Mouse (Mus musculus): ENCODE measurements around the gene Mrpl10. TPM values are rescaled to one million over a fixed set of nuclear protein-coding genes. Genes with fewer than 3 reads are reported as not detected.

The Mrpl10 gene
- polyA plus RNA-seq, 1 experiment from 2014 or later, result 76.6 TPM

DNA sequence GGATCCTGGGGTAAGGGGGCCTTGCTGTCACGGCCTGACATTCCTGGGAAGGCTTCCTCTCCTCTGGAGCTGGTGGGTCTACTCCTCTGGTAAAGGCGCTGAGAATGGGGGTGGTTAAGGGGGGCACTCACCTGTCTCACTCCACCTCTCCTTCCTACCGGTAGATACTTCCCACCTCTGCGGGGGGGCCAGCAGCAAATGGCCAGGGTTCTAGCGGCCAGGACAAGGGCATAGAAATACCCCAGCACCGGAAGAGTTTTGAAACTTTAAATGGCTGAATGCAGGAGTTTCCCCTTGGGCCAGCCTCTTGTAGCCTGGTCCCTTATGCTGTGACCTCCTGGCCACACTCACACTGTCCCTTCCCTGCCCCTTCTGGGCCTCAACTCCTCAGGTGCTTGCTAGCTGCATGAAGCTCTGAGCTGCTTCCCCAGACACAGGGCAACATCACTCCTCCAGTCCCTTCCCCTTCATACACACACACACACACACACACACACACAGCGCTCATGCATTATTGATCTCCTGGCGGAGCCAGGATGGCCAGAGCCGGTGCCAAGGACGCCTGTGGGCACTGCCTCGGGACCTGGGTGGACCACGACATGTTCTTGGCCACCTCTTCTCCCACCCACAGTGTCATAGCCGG, 9.7 kb downstream of the Mrpl10 start:
- Histone ChIP-seq H3K36me3 (ENCODE audit: control insufficient read depth, insufficient read depth, low read length) (peaks cover 2% of the 10 kb centered on the region; the same call in 1 of the 2 replicates), H3K4me1 (replicated peaks; ENCODE audit: control insufficient read depth, insufficient read depth, low read length) (peaks cover 11% of the 10 kb centered on the region), H3K9ac (ENCODE audit: low read length) (peak overlapping the region; percentile 64), H3K4me3 (ENCODE audit: low read depth, low read length) (peak overlapping the region; percentile 56), H3K9me3 (ENCODE audit: control insufficient read depth, low read length) (no peaks in the 10 kb centered on the region), H3K4me2 (ENCODE audit: low read depth, low read length, severe bottlenecking) (peak overlapping the region; percentile 89), H3K27ac (ENCODE audit: low read depth, low read length) (no peak overlapping the region), H3K27me3 (ENCODE audit: control insufficient read depth, insufficient read depth, low read length) (no peaks in the 10 kb centered on the region)
- peak; percentile 49 for ATAC-seq (replicated peaks; ENCODE audit: low FRiP score)
- DNase-seq (ENCODE audit: low spot score), result no peak
- WGBS, result 35% methylated on average over 13 of the region's 13 CpGs

DNA sequence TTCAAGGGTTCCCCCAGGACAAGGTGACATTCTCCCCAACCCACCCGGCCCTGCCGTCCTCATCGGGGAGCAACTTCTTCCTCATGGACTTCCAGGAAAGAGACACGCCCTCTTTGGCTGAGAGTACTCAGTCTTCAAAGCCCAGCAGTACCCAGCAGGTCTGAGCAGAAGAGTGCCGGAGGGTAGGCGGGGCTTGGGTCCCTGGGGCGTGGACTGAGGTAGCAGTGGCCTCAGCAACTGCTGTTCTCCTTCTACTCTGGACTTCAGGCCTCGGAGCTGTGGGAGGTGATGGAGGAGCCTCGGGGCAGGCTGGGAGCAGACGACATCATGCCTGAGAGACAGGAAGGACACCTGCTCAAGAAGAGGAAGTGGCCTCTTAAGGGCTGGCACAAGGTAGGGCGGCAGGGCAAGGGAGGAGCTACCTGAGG, 10.9 kb downstream of the Mrpl10 start:
- H3K27me3 ChIP-seq (ENCODE audit: control insufficient read depth, insufficient read depth, low read length), result no peaks in the 10 kb centered on the region
- no peak overlapping the region for H3K9ac ChIP-seq (ENCODE audit: low read length)
- peaks cover 11% of the 10 kb centered on the region for H3K4me1 ChIP-seq (replicated peaks; ENCODE audit: control insufficient read depth, insufficient read depth, low read length)
- no peak overlapping the region for H3K4me2 ChIP-seq (ENCODE audit: low read depth, low read length, severe bottlenecking)
- ATAC-seq (replicated peaks; ENCODE audit: low FRiP score) (0 out of 2 replicates have a peak, but pooled peaks have one; percentile 29), DNase-seq (ENCODE audit: low spot score) (no peak)
- H3K4me3 ChIP-seq (ENCODE audit: low read depth, low read length), result no peak overlapping the region
- H3K36me3 ChIP-seq (ENCODE audit: control insufficient read depth, insufficient read depth, low read length), result peaks cover 2% of the 10 kb centered on the region; the same call in 1 of the 2 replicates
- WGBS, result 30% methylated on average over 11 of the region's 11 CpGs
- no peak overlapping the region for H3K27ac ChIP-seq (ENCODE audit: low read depth, low read length)
- H3K9me3 ChIP-seq (ENCODE audit: control insufficient read depth, low read length), result no peaks in the 10 kb centered on the region

DNA sequence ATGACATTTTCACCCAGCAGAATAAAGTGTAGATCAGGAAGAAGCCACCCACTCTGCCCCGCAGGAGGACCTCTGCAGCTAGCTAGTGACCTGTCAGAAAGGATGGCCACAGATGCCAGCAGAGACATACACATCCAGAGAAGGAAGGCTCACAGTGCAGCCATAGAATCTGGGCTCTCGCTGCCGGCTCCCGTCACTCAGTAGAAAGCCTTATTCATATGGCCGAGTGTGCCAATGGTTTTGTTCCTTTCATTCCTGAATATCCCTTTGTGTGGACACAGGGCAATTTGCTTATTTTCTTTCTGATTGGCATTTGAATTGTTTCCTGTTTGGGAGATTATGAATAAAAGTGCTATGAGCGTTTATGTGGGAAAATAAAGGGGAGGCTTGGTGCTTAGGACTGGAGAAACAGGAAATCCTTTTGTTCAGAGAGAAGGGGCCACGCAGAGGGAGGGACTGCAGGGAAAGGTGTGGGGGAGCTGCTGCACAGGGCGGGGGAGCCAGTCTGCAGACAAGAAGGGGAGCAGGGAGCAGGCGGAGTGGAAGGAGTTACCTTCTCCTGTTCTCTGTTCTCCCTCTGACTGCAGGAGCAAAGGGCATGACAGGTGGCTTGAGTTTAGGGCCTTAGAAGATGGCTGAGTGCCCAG, 22.0 kb downstream of the Mrpl10 start:
- Histone ChIP-seq H3K27ac (ENCODE audit: low read depth, low read length) (peak overlapping the region; percentile 31), H3K9me3 (ENCODE audit: control insufficient read depth, low read length) (no peaks in the 10 kb centered on the region), H3K4me3 (ENCODE audit: low read depth, low read length) (no peak overlapping the region), H3K4me2 (ENCODE audit: low read depth, low read length, severe bottlenecking) (no peak overlapping the region), H3K4me1 (replicated peaks; ENCODE audit: control insufficient read depth, insufficient read depth, low read length) (peaks cover 4% of the 10 kb centered on the region; the same call in 1 of the 2 replicates), H3K9ac (ENCODE audit: low read length) (peak overlapping the region; percentile 29; the same call in 1 of the 2 replicates), H3K27me3 (ENCODE audit: control insufficient read depth, insufficient read depth, low read length) (no peaks in the 10 kb centered on the region), H3K36me3 (ENCODE audit: control insufficient read depth, insufficient read depth, low read length) (no peaks in the 10 kb centered on the region; the same call in 1 of the 2 replicates)
- 26% methylated on average over 9 of the region's 9 CpGs for WGBS
- ATAC-seq (replicated peaks; ENCODE audit: low FRiP score) (0 out of 2 replicates have a peak, but pooled peaks have one; percentile 18), DNase-seq (ENCODE audit: low spot score) (no peak)

DNA sequence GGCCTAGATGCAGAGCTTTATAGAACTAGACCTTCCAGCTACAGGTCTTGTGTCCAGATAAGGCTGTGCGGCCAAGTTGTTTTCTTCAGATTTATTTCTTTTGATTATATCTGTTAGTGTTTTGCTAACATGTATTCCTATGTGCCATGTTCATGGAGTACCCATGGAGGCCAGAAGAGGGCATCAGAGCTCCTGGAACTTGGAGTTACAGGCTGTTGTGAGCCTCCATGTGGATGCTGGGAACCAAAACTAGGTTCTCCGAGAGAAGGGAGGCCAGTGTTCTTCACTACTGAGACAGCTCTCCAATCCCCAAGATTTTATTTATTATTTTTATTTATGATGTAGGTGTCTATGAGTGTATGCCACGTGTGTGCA, 22.5 kb downstream of the Mrpl10 start:
- 89% methylated on average over 3 of the region's 3 CpGs for WGBS
- H3K27me3 ChIP-seq (ENCODE audit: control insufficient read depth, insufficient read depth, low read length), result no peaks in the 10 kb centered on the region
- H3K27ac ChIP-seq (ENCODE audit: low read depth, low read length), result peak overlapping the region; percentile 31
- H3K9me3 ChIP-seq (ENCODE audit: control insufficient read depth, low read length), result no peaks in the 10 kb centered on the region
- no peak overlapping the region for H3K4me3 ChIP-seq (ENCODE audit: low read depth, low read length)
- no peak overlapping the region for H3K4me2 ChIP-seq (ENCODE audit: low read depth, low read length, severe bottlenecking)
- no peaks in the 10 kb centered on the region; the same call in 1 of the 2 replicates for H3K36me3 ChIP-seq (ENCODE audit: control insufficient read depth, insufficient read depth, low read length)
- no peak for ATAC-seq (replicated peaks; ENCODE audit: low FRiP score)
- H3K9ac ChIP-seq (ENCODE audit: low read length), result no peak overlapping the region
- no peak for DNase-seq (ENCODE audit: low spot score)
- H3K4me1 ChIP-seq (replicated peaks; ENCODE audit: control insufficient read depth, insufficient read depth, low read length), result peaks cover 4% of the 10 kb centered on the region; the same call in 1 of the 2 replicates

DNA sequence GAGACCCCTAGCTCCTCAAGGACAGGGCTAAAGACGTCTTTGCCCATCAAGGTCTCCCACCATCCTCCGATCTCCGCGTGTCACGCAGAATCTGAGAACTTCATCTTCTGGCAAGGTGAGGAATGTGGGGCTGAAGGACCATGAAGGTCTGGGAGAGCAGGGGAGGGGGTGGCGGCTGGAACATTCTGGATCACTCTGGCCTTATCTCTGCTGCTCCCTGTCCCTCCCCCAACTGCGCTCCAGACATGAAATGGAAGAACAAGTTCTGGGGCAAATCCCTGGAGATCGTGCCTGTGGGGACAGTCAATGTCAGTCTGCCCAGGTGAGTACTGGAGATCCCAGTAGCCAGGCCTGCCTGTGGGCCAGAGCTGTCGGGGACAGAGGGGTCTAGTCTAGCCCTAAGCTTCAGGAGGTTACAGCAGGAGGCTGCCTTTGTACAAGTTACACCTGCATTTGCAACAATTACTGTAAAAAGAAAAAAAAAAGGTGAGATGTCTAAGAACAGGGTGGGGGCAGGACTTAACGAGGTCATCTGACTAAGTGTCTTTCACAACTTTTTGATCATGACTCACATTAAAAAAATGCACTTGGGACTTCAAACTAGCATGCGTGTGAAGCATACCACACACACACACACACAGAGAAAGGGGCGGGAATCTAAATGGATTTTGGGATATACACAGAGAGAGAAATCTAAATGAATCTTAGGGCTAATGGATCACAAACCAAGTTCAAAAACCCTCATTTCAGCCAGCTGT, 24.4 kb downstream of the Mrpl10 start:
- WGBS, result 90% methylated on average over 12 of the region's 12 CpGs

DNA sequence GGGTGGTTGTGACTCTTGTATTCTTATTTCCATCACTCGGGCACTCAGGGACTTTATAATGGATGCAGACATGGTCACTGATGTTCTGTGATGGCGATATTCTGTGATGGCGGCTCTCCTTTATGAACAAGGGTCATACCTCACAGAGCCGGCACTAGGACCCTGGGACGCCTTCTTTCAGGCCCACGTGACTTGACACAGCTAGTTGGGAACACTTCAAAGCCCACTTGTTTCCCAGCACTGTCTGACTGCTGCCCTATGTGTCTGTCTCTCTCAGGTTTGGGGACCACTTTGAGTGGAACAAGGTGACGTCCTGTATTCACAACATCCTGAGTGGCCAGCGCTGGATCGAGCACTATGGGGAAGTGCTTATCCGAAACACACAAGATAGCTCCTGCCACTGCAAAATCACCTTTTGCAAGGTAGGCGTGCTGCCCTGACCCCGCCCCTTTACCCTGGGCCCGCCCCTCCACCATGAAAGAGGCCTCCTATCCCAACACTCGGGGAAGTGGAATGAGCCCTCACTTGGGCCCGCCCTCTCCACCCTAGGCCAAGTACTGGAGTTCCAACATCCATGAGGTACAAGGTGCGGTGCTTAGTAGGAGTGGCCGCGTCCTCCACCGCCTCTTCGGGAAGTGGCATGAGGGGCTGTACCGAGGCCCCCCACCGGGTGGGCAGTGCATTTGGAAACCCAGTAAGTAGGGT, 25.4 kb downstream of the Mrpl10 start:
- 47% methylated on average over 22 of the region's 22 CpGs for WGBS
- no peaks in the 10 kb centered on the region for H3K36me3 ChIP-seq (ENCODE audit: control insufficient read depth, insufficient read depth, low read length)
- H3K9ac ChIP-seq (ENCODE audit: low read length), result no peak overlapping the region
- DNase-seq (ENCODE audit: low spot score) (no peak), ATAC-seq (replicated peaks; ENCODE audit: low FRiP score) (no peak)
- H3K27ac ChIP-seq (ENCODE audit: low read depth, low read length), result no peak overlapping the region
- H3K9me3 ChIP-seq (ENCODE audit: control insufficient read depth, low read length), result no peaks in the 10 kb centered on the region
- no peak overlapping the region for H3K4me3 ChIP-seq (ENCODE audit: low read depth, low read length)
- peaks cover 4% of the 10 kb centered on the region; the same call in 1 of the 2 replicates for H3K4me1 ChIP-seq (replicated peaks; ENCODE audit: control insufficient read depth, insufficient read depth, low read length)
- no peak overlapping the region for H3K4me2 ChIP-seq (ENCODE audit: low read depth, low read length, severe bottlenecking)
- H3K27me3 ChIP-seq (ENCODE audit: control insufficient read depth, insufficient read depth, low read length), result no peaks in the 10 kb centered on the region

More for the DNA sequence above, 24.4 kb downstream of the Mrpl10 start:
- Histone ChIP-seq H3K9ac (ENCODE audit: low read length) (no peak overlapping the region), H3K4me2 (ENCODE audit: low read depth, low read length, severe bottlenecking) (no peak overlapping the region), H3K27me3 (ENCODE audit: control insufficient read depth, insufficient read depth, low read length) (no peaks in the 10 kb centered on the region), H3K27ac (ENCODE audit: low read depth, low read length) (no peak overlapping the region), H3K36me3 (ENCODE audit: control insufficient read depth, insufficient read depth, low read length) (no peaks in the 10 kb centered on the region), H3K9me3 (ENCODE audit: control insufficient read depth, low read length) (no peaks in the 10 kb centered on the region), H3K4me1 (replicated peaks; ENCODE audit: control insufficient read depth, insufficient read depth, low read length) (peaks cover 4% of the 10 kb centered on the region; the same call in 1 of the 2 replicates), H3K4me3 (ENCODE audit: low read depth, low read length) (no peak overlapping the region)
- ATAC-seq (replicated peaks; ENCODE audit: low FRiP score) (no peak), DNase-seq (ENCODE audit: low spot score) (no peak)

DNA sequence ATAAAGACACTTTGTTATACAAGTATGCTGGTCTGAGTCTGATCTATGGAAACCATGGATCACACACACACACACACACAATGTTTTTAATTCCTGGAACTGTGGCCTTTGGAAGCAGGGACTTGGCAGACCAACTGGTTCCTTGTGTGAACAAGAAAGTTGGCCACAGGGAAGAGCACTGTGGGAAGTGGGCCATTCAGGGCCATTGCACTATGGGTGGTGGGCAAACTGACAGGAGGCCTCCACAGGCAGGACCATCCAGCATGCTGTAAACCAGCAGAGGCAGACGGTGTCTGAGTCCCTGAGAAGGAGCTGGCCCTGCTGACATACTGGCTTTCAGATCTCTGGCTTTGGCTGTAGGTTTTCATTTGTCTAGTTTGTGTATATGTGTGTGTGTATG, 28.0 kb downstream of the Mrpl10 start:
- Histone ChIP-seq H3K4me3 (ENCODE audit: low read depth, low read length) (no peak overlapping the region), H3K27me3 (ENCODE audit: control insufficient read depth, insufficient read depth, low read length) (no peaks in the 10 kb centered on the region), H3K36me3 (ENCODE audit: control insufficient read depth, insufficient read depth, low read length) (no peaks in the 10 kb centered on the region), H3K4me2 (ENCODE audit: low read depth, low read length, severe bottlenecking) (no peak overlapping the region), H3K27ac (ENCODE audit: low read depth, low read length) (no peak overlapping the region), H3K9me3 (ENCODE audit: control insufficient read depth, low read length) (no peaks in the 10 kb centered on the region), H3K4me1 (replicated peaks; ENCODE audit: control insufficient read depth, insufficient read depth, low read length) (no peaks in the 10 kb centered on the region), H3K9ac (ENCODE audit: low read length) (no peak overlapping the region)
- no peak for DNase-seq (ENCODE audit: low spot score)
- no peak for ATAC-seq (replicated peaks; ENCODE audit: low FRiP score)
- WGBS, result 76% methylated on average over 1 of the region's 1 CpGs

DNA sequence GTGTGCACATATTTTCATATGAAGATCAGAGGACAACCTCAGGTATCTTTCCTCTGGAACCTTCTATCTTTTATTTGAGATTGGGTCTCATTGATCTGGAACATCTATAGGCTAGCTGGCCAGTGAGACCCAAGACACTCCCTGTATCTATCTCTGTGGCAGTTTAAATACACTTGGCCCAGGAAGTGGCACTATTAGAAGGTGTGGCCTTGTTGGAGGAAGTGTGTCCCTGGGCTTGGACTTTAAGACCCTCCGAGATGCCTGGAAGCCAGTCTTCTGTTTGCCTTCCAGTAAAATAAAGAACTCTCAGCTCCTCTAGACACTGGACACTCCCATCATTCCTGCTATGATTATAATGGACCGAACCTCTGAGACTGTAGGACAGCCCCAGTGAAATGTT, 28.4 kb downstream of the Mrpl10 start:
- ATAC-seq (replicated peaks; ENCODE audit: low FRiP score), result no peak
- H3K9me3 ChIP-seq (ENCODE audit: control insufficient read depth, low read length), result no peaks in the 10 kb centered on the region
- 92% methylated on average over 2 of the region's 2 CpGs for WGBS

More for the DNA sequence above, 28.4 kb downstream of the Mrpl10 start:
- no peak for DNase-seq (ENCODE audit: low spot score)
- no peaks in the 10 kb centered on the region for H3K36me3 ChIP-seq (ENCODE audit: control insufficient read depth, insufficient read depth, low read length)
- no peak overlapping the region for H3K27ac ChIP-seq (ENCODE audit: low read depth, low read length)
- H3K27me3 ChIP-seq (ENCODE audit: control insufficient read depth, insufficient read depth, low read length), result no peaks in the 10 kb centered on the region
- no peaks in the 10 kb centered on the region for H3K4me1 ChIP-seq (replicated peaks; ENCODE audit: control insufficient read depth, insufficient read depth, low read length)
- no peak overlapping the region for H3K4me3 ChIP-seq (ENCODE audit: low read depth, low read length)
- H3K4me2 ChIP-seq (ENCODE audit: low read depth, low read length, severe bottlenecking), result no peak overlapping the region
- H3K9ac ChIP-seq (ENCODE audit: low read length), result no peak overlapping the region

All from forebrain, embryonic 11.5 days (tissue).